In the genomic region with DNA sequence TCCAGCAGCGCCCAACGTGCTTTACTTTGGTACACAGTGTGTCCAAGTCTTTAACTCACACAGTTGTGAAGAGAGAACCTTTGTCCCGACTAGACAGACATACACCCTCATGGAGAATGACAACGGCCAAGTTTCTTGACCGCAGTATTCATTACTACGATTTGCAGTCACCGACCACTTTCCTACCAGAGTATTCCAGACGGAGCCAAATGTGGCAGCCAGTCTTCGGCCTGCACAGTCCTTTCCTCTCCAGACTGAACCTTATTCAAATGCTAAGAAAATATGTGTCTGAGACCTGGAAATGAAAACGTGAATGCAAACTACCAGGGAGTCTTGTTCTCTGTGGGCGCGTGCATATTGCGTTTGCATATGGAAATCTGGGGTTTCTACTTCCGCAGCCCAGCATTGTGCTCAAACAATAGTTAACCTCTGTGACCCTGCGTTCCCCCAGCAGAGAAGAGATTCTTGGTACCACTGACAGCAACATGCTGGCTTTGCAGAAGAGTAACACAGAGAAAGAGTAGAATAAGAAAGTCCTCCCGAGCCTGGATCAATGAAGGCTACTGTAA, we compare ENCODE assay signal across 25 mouse cellular contexts.
A peak's percentile ranks its signal among the peaks of the same experiment; 100 is the strongest.
DNase-seq lines count a peak whose midpoint lies in the region; ATAC-seq and TF ChIP-seq lines count a peak whose summit lies in the region.
"Had no signal": no experiment of that assay in that cellular context is flagged by ENCODE, and none has a peak within 500 bp of the region (broad histone marks: within the 10 kb centered on the region; RNA-seq: fewer than 3 reads in every experiment).

No protein-coding gene starts in this region.

- no peak overlapping the region for H3K27ac ChIP-seq in hindbrain, postnatal 0 days
- no peak overlapping the region for H3K27ac ChIP-seq in hindbrain, embryonic 13.5 days
- peak overlapping the region; percentile 98 for H3K27ac ChIP-seq in ES-Bruce4 (ENCODE audit: insufficient read depth, low read length)
- H3K27ac ChIP-seq: kidney, embryonic 15.5 days; limb, embryonic 13.5 days; lung, embryonic 15.5 days; midbrain, embryonic 10.5 days; neural tube, embryonic 12.5 days had no signal

- no peaks in the 10 kb centered on the region for H3K36me3 ChIP-seq in hindbrain, postnatal 0 days (ENCODE audit: insufficient read depth, low read length)
- no peaks in the 10 kb centered on the region for H3K36me3 ChIP-seq in hindbrain, embryonic 13.5 days
- no peaks in the 10 kb centered on the region for H3K36me3 ChIP-seq in ES-Bruce4 (ENCODE audit: control insufficient read depth, insufficient read depth, low read length, poor library complexity, severe bottlenecking)
- H3K36me3 ChIP-seq: kidney, embryonic 15.5 days; limb, embryonic 13.5 days; lung, embryonic 15.5 days; midbrain, embryonic 10.5 days; neural tube, embryonic 12.5 days had no signal

- H3K27me3 ChIP-seq in hindbrain, postnatal 0 days (ENCODE audit: insufficient read depth, low read length), result no peaks in the 10 kb centered on the region
- H3K27me3 ChIP-seq in hindbrain, embryonic 13.5 days, result no peaks in the 10 kb centered on the region
- H3K27me3 ChIP-seq in ES-Bruce4 (ENCODE audit: control insufficient read depth, insufficient read depth, low read length, poor library complexity, severe bottlenecking), result no peaks in the 10 kb centered on the region
- H3K27me3 ChIP-seq: kidney, embryonic 15.5 days; limb, embryonic 13.5 days; lung, embryonic 15.5 days; neural tube, embryonic 12.5 days had no signal

- no peak for TF ChIP-seq POLR2A in ES-Bruce4 (IDR thresholded peaks at IDR 0.05; ENCODE audit: insufficient read depth, low read length)

- ATAC-seq in hindbrain, postnatal 0 days, result no peak
- no peak for ATAC-seq in hindbrain, embryonic 13.5 days (ENCODE audit: low FRiP score)
- ATAC-seq: forebrain, postnatal 0 days had no signal

- peak; percentile 7 for DNase-seq in hindbrain, postnatal 0 days (ENCODE audit: low spot score)
- DNase-seq in R1 (ENCODE audit: low read depth, low spot score), result peak; percentile 99
- no peak for DNase-seq in right cerebral cortex, postnatal 25 days
- DNase-seq in heart, adult 18-20 months, result no peak
- DNase-seq: adrenal gland, postnatal 10 days; B cell, adult 2 months; cerebellum, adult 8-10 months; cerebellum, postnatal 25 days; forebrain, postnatal 0 days; gastrocnemius, postnatal 10 days; kidney, adult 18-20 months; kidney, postnatal 25 days; right cerebral cortex, adult 18-20 months; right cerebral cortex, postnatal 4 days had no signal

- 39% methylated on average over 16 of the region's 16 CpGs for WGBS in hindbrain, postnatal 0 days
- 29% methylated on average over 16 of the region's 16 CpGs for WGBS in hindbrain, embryonic 13.5 days

- no peak overlapping the region for H3K4me2 ChIP-seq in hindbrain, postnatal 0 days (ENCODE audit: low read depth, low read length)
- H3K4me2 ChIP-seq in hindbrain, embryonic 13.5 days, result no peak overlapping the region
- H3K4me2 ChIP-seq: heart, embryonic 11.5 days; kidney, embryonic 15.5 days; limb, embryonic 13.5 days; liver, embryonic 11.5 days; lung, embryonic 15.5 days; neural tube, embryonic 12.5 days had no signal

- H3K4me1 ChIP-seq in hindbrain, postnatal 0 days (ENCODE audit: insufficient read depth, low read length), result no peaks in the 10 kb centered on the region
- peaks cover 7% of the 10 kb centered on the region; the same call in 1 of the 2 replicates for H3K4me1 ChIP-seq in hindbrain, embryonic 13.5 days (replicated peaks)
- peaks cover 6% of the 10 kb centered on the region for H3K4me1 ChIP-seq in ES-Bruce4 (ENCODE audit: control insufficient read depth, insufficient read depth, low read length)
- H3K4me1 ChIP-seq: kidney, embryonic 15.5 days; limb, embryonic 13.5 days; lung, embryonic 15.5 days; neural tube, embryonic 12.5 days had no signal

- H3K9ac ChIP-seq in hindbrain, postnatal 0 days (replicated peaks; ENCODE audit: low read length), result no peak overlapping the region
- no peak overlapping the region for H3K9ac ChIP-seq in hindbrain, embryonic 13.5 days
- H3K9ac ChIP-seq in ES-Bruce4 (ENCODE audit: low read depth, poor library complexity, severe bottlenecking), result peak overlapping the region; percentile 42
- H3K9ac ChIP-seq: forebrain, postnatal 0 days; kidney, embryonic 15.5 days; limb, embryonic 13.5 days; lung, embryonic 15.5 days; neural tube, embryonic 12.5 days had no signal

- no peak overlapping the region for H3K4me3 ChIP-seq in hindbrain, postnatal 0 days (ENCODE audit: low read length)
- no peak overlapping the region for H3K4me3 ChIP-seq in hindbrain, embryonic 13.5 days
- peak overlapping the region; percentile 26 for H3K4me3 ChIP-seq in ES-Bruce4 (ENCODE audit: low read depth, low read length)
- H3K4me3 ChIP-seq: erythroblast, embryonic 14.5 days; kidney, embryonic 15.5 days; limb, embryonic 13.5 days; lung, embryonic 15.5 days; midbrain, embryonic 10.5 days; myocyte; neural tube, embryonic 12.5 days had no signal

- peak; percentile 97 for TF ChIP-seq EP300 in ES-Bruce4 (IDR thresholded peaks at IDR 0.05; ENCODE audit: insufficient read depth, low read depth, low read length)

- H3K9me3 ChIP-seq in hindbrain, postnatal 0 days (ENCODE audit: low read length), result no peaks in the 10 kb centered on the region
- no peaks in the 10 kb centered on the region for H3K9me3 ChIP-seq in hindbrain, embryonic 13.5 days
- no peaks in the 10 kb centered on the region for H3K9me3 ChIP-seq in ES-Bruce4 (replicated peaks; ENCODE audit: control insufficient read depth, insufficient read depth, low read length, poor library complexity, severe bottlenecking)
- H3K9me3 ChIP-seq: kidney, embryonic 15.5 days; lung, embryonic 15.5 days; midbrain, embryonic 10.5 days; neural tube, embryonic 12.5 days had no signal

- no peak for TF ChIP-seq CTCF in hindbrain, postnatal 0 days (IDR thresholded peaks at IDR 0.05; ENCODE audit: low read depth)
- TF ChIP-seq CTCF in ES-Bruce4 (IDR thresholded peaks at IDR 0.05; ENCODE audit: low read depth, low read length), result no peak

Comparison
In these comparisons a context has a peak if more than half of its experiments do, and no peak if none do; other contexts are left out.
1. DNase-seq: peak in hindbrain, postnatal 0 days (single experiment) and R1 (single experiment); none in right cerebral cortex, postnatal 25 days (single experiment) and heart, adult 18-20 months (0 of 2).